19 mouse cellular contexts compared by ENCODE assay signal in genomic region chr5:51447631-51448030, GRCm38 (mm10).
A peak's percentile ranks its signal among the peaks of the same experiment; 100 is the strongest.
DNase-seq lines count a peak whose midpoint lies in the region; ATAC-seq lines count a peak whose summit lies in the region.
"Had no signal": no experiment of that assay in that cellular context is flagged by ENCODE, and none has a peak within 500 bp of the region (broad histone marks: within the 10 kb centered on the region; RNA-seq: fewer than 3 reads in every experiment).

No protein-coding gene starts in this region.

- no peaks in the 10 kb centered on the region for H3K9me3 ChIP-seq in kidney, embryonic 16.5 days (ENCODE audit: low read length)
- H3K9me3 ChIP-seq: embryonic facial prominence, embryonic 10.5 days; embryonic facial prominence, embryonic 12.5 days; forebrain, embryonic 13.5 days; forebrain, embryonic 15.5 days had no signal

- ATAC-seq in kidney, embryonic 16.5 days (ENCODE audit: low FRiP score, low TSS enrichment) = no peak
- ATAC-seq: forebrain, embryonic 13.5 days; forebrain, embryonic 15.5 days; forebrain, postnatal 0 days had no signal

- no peak overlapping the region for H3K9ac ChIP-seq in kidney, embryonic 16.5 days (replicated peaks; ENCODE audit: low read length)
- H3K9ac ChIP-seq: embryonic facial prominence, embryonic 12.5 days; forebrain, embryonic 13.5 days; forebrain, embryonic 15.5 days; forebrain, postnatal 0 days had no signal

- no peak overlapping the region for H3K4me3 ChIP-seq in kidney, embryonic 16.5 days (ENCODE audit: low read length)
- H3K4me3 ChIP-seq: embryonic facial prominence, embryonic 10.5 days; embryonic facial prominence, embryonic 12.5 days; forebrain, embryonic 13.5 days; forebrain, embryonic 15.5 days had no signal

- no peak overlapping the region for H3K4me2 ChIP-seq in kidney, embryonic 16.5 days (replicated peaks; ENCODE audit: low read depth, low read length)
- H3K4me2 ChIP-seq: embryonic facial prominence, embryonic 12.5 days; forebrain, embryonic 13.5 days; forebrain, embryonic 15.5 days had no signal

- H3K27ac ChIP-seq in kidney, embryonic 16.5 days (ENCODE audit: low read length) = peak overlapping the region; percentile 35; the same call in 1 of the 2 replicates
- H3K27ac ChIP-seq: embryonic facial prominence, embryonic 10.5 days; embryonic facial prominence, embryonic 12.5 days; forebrain, embryonic 13.5 days; forebrain, embryonic 15.5 days had no signal

- DNase-seq in kidney, adult 9 months = peak; percentile 66
- no peak for DNase-seq in kidney, postnatal 10 days
- DNase-seq in kidney, adult 18-20 months = no peak
- DNase-seq in cerebellum, postnatal 4 days (ENCODE audit: low spot score in 2 of 2) = no peak
- DNase-seq: adrenal gland, adult 2 months; adrenal gland, postnatal 10 days; adrenal gland, postnatal 25 days; cerebellum, adult 11 months; cerebellum, adult 18-20 months; cerebellum, adult 8-10 months; cerebellum, adult 9-11 months; cerebellum, postnatal 14 days; cerebellum, postnatal 36 days; forebrain, postnatal 0 days had no signal

- WGBS in kidney, embryonic 16.5 days = 80% methylated on average over 1 of the region's 1 CpGs

- peaks cover 8% of the 10 kb centered on the region for H3K4me1 ChIP-seq in kidney, embryonic 16.5 days (ENCODE audit: insufficient read depth, low read length)
- H3K4me1 ChIP-seq: embryonic facial prominence, embryonic 12.5 days; forebrain, embryonic 13.5 days; forebrain, embryonic 15.5 days had no signal

- H3K36me3 ChIP-seq in kidney, embryonic 16.5 days (ENCODE audit: insufficient read depth, low read length) = no peaks in the 10 kb centered on the region
- H3K36me3 ChIP-seq: embryonic facial prominence, embryonic 10.5 days; embryonic facial prominence, embryonic 12.5 days; forebrain, embryonic 15.5 days had no signal

- no peaks in the 10 kb centered on the region for H3K27me3 ChIP-seq in kidney, embryonic 16.5 days (ENCODE audit: insufficient read depth, low read length)
- H3K27me3 ChIP-seq: embryonic facial prominence, embryonic 12.5 days; forebrain, embryonic 13.5 days; forebrain, embryonic 15.5 days had no signal
